Mouse (Mus musculus): Measurements from ENCODE around the gene Xrcc4. TPM values are rescaled to one million over a fixed set of nuclear protein-coding genes. Genes with fewer than 3 reads are reported as not detected.
A peak's percentile ranks its signal among the peaks of the same experiment; 100 is the strongest.

Gene Xrcc4
- polyA plus RNA-seq, 1 experiment from 2014 or later = 12.5 TPM

DNA sequence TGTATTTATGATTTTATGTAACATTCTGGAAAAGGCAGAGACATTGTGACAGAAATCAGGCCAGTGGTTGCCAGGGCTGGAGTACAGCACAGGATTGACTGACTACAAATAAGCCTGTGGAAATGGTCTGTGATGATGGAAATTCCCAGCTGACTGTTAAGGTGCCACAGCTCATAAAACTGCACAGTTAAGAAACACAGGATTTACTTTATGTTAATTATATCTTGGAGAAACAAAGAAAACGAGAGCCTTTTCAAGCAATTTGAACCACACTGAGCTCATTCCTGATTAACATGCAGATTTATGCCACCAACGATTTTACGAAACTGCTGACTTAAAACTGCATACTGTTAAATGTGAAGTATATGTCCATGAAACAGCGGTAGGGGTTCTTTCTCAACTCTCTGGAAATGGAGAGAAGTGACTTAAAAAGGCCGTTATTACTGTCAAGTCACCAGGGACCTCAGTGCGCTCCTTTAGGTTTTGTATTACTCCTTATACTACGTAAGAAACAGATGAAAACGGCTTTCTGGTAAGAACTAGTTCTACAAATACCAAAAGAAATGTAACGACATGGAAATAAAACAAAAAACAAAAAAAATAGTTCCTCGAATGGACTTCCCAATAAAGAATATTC lies 210.5 kb downstream of the Xrcc4 start:
- H3K36me3 ChIP-seq (ENCODE audit: control insufficient read depth, insufficient read depth, low read length) = no peaks in the 10 kb centered on the region
- H3K27me3 ChIP-seq (replicated peaks; ENCODE audit: control insufficient read depth, insufficient read depth, low read length) = no peaks in the 10 kb centered on the region
- ATAC-seq (peak; percentile 80), DNase-seq (ENCODE audit: low spot score) (peak; percentile 82)
- WGBS = 36% methylated on average over 10 of the region's 10 CpGs
- H3K4me3 ChIP-seq (ENCODE audit: low read depth, low read length) = no peak overlapping the region
- H3K9me3 ChIP-seq (replicated peaks; ENCODE audit: control insufficient read depth, low read length) = no peaks in the 10 kb centered on the region
- H3K4me1 ChIP-seq (ENCODE audit: control insufficient read depth, insufficient read depth, low read length) = peaks cover 19% of the 10 kb centered on the region
- H3K27ac ChIP-seq (ENCODE audit: low read depth, low read length) = peak overlapping the region; percentile 67
- H3K9ac ChIP-seq (ENCODE audit: low read length) = no peak overlapping the region
- peak overlapping the region; percentile 30 for H3K4me2 ChIP-seq (ENCODE audit: low read length)

DNA sequence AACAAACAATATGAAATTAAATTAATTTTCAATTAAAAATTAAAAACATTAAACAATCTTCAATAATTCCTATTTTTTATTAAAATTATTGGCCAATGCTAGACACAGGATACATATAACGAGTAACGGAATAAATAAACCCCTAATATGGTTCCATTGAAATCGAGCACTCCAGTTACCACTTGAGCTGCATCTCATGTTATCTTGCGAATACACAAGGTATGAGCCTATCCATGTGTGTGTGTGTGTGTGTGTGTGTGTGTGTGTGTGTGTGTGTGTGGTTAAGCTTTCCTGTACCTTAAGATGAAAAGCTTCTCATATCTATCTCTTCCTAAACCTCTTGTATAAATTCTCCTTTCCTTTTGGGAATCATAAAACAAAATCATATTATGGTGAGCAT lies 213.9 kb downstream of the Xrcc4 start:
- H3K4me2 ChIP-seq (ENCODE audit: low read length) = no peak overlapping the region
- H3K4me1 ChIP-seq (ENCODE audit: control insufficient read depth, insufficient read depth, low read length) = peaks cover 13% of the 10 kb centered on the region
- ATAC-seq = no peak
- H3K27ac ChIP-seq (ENCODE audit: low read depth, low read length) = no peak overlapping the region
- no peak overlapping the region for H3K4me3 ChIP-seq (ENCODE audit: low read depth, low read length)
- H3K36me3 ChIP-seq (ENCODE audit: control insufficient read depth, insufficient read depth, low read length) = no peaks in the 10 kb centered on the region
- no peaks in the 10 kb centered on the region for H3K9me3 ChIP-seq (replicated peaks; ENCODE audit: control insufficient read depth, low read length)
- H3K9ac ChIP-seq (ENCODE audit: low read length) = no peak overlapping the region
- no peaks in the 10 kb centered on the region for H3K27me3 ChIP-seq (replicated peaks; ENCODE audit: control insufficient read depth, insufficient read depth, low read length)
- DNase-seq (ENCODE audit: low spot score) = no peak
- 92% methylated on average over 4 of the region's 4 CpGs for WGBS

DNA sequence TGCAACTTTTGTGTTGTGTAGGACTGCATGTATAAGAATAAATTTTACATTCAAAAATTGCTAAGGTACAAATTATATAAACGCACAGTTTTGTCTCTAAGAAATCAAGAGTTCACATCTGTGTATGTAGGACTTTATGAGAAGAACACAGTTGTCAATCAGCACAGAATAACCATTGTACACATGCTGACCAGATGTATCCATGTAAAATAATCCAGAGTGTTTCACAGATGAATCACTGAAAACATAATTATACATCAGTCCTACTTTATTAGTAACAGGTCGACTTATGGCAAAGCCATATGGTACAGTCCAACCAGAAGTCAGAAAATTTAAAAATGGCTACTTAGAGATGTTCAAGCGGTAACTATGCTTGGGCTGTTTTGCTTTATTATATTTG lies 216.7 kb downstream of the Xrcc4 start:
- H3K4me3 ChIP-seq (ENCODE audit: low read depth, low read length) = no peak overlapping the region
- no peak for ATAC-seq
- no peaks in the 10 kb centered on the region for H3K4me1 ChIP-seq (ENCODE audit: control insufficient read depth, insufficient read depth, low read length)
- no peak overlapping the region for H3K9ac ChIP-seq (ENCODE audit: low read length)
- H3K36me3 ChIP-seq (ENCODE audit: control insufficient read depth, insufficient read depth, low read length) = no peaks in the 10 kb centered on the region
- no peak for DNase-seq (ENCODE audit: low spot score)
- no peaks in the 10 kb centered on the region for H3K27me3 ChIP-seq (replicated peaks; ENCODE audit: control insufficient read depth, insufficient read depth, low read length)
- WGBS = 86% methylated on average over 3 of the region's 3 CpGs
- no peak overlapping the region for H3K27ac ChIP-seq (ENCODE audit: low read depth, low read length)
- H3K9me3 ChIP-seq (replicated peaks; ENCODE audit: control insufficient read depth, low read length) = no peaks in the 10 kb centered on the region
- no peak overlapping the region for H3K4me2 ChIP-seq (ENCODE audit: low read length)

DNA sequence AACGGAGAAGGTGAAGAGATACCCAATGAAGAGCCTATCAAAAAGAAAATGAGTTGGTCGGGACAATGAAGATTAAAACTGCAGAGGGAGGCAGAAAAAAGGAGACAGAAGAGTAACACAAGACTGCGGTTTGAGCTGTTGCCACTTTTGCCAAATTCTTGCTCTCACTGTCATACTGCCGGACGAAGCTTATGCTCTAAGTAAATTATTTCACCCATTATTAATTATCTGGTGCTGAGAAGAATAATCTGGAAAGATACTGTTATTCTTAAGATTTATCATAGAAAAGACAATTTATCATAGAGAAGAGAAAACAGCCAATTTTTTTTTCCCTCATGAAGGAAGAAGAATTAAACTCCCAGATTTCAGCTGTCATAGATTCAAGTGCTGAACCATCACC lies 235.3 kb downstream of the Xrcc4 start:
- Histone ChIP-seq H3K9me3 (replicated peaks; ENCODE audit: control insufficient read depth, low read length) (no peaks in the 10 kb centered on the region), H3K4me3 (ENCODE audit: low read depth, low read length) (no peak overlapping the region), H3K9ac (ENCODE audit: low read length) (no peak overlapping the region), H3K36me3 (ENCODE audit: control insufficient read depth, insufficient read depth, low read length) (no peaks in the 10 kb centered on the region), H3K4me1 (ENCODE audit: control insufficient read depth, insufficient read depth, low read length) (no peaks in the 10 kb centered on the region), H3K4me2 (ENCODE audit: low read length) (no peak overlapping the region), H3K27ac (ENCODE audit: low read depth, low read length) (no peak overlapping the region), H3K27me3 (replicated peaks; ENCODE audit: control insufficient read depth, insufficient read depth, low read length) (no peaks in the 10 kb centered on the region)
- 92% methylated on average over 5 of the region's 5 CpGs for WGBS
- ATAC-seq = no peak
- DNase-seq (ENCODE audit: low spot score) = no peak

DNA sequence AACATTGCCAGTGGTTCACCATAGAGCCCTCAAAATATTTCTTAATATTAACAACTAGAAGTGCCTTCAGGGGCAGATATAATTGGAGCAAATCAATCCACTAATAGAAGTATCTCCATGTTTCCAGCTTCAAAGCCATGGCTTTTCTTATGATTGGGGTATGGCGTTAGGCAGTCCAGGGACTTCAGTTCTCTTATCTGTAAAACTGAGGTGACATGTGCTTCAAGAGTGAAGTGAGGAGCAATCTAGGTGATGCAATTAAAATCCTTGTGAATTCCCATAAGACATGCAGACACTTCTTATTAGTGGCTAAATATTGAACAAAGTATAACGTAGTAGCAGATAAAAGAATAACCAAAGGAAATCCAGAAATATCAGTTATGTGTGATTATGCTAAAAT lies 238.7 kb downstream of the Xrcc4 start:
- ATAC-seq = no peak
- Histone ChIP-seq H3K9me3 (replicated peaks; ENCODE audit: control insufficient read depth, low read length) (no peaks in the 10 kb centered on the region), H3K9ac (ENCODE audit: low read length) (no peak overlapping the region), H3K4me3 (ENCODE audit: low read depth, low read length) (no peak overlapping the region), H3K27me3 (replicated peaks; ENCODE audit: control insufficient read depth, insufficient read depth, low read length) (no peaks in the 10 kb centered on the region), H3K36me3 (ENCODE audit: control insufficient read depth, insufficient read depth, low read length) (no peaks in the 10 kb centered on the region), H3K4me1 (ENCODE audit: control insufficient read depth, insufficient read depth, low read length) (no peaks in the 10 kb centered on the region), H3K4me2 (ENCODE audit: low read length) (no peak overlapping the region), H3K27ac (ENCODE audit: low read depth, low read length) (no peak overlapping the region)
- no peak for DNase-seq (ENCODE audit: low spot score)
- 88% methylated on average over 2 of the region's 2 CpGs for WGBS

DNA sequence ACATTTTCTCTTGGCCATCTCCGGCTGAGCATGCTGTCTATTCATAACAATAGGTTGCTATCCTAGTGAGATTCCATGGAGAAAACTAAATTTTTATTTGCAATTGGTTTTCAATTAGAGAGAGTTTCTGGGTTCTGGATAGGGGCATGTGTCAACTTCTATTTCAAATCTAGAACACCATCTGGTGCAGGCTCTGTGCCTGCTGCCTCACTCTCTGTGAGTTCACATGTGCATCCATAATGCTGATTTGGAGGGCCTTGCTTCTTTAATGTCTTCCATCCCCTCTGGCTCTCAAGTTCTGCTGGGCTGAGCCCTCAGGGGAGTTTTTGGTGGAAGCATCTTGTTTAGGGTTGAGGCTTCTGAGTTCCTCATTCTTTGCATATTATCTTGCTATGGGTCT lies 239.5 kb downstream of the Xrcc4 start:
- H3K4me3 ChIP-seq (ENCODE audit: low read depth, low read length) = no peak overlapping the region
- no peak overlapping the region for H3K27ac ChIP-seq (ENCODE audit: low read depth, low read length)
- H3K9ac ChIP-seq (ENCODE audit: low read length) = no peak overlapping the region
- H3K9me3 ChIP-seq (replicated peaks; ENCODE audit: control insufficient read depth, low read length) = no peaks in the 10 kb centered on the region
- ATAC-seq (no peak), DNase-seq (ENCODE audit: low spot score) (no peak)
- WGBS = 94% methylated on average over 1 of the region's 1 CpGs
- no peaks in the 10 kb centered on the region for H3K36me3 ChIP-seq (ENCODE audit: control insufficient read depth, insufficient read depth, low read length)
- H3K27me3 ChIP-seq (replicated peaks; ENCODE audit: control insufficient read depth, insufficient read depth, low read length) = no peaks in the 10 kb centered on the region
- no peaks in the 10 kb centered on the region for H3K4me1 ChIP-seq (ENCODE audit: control insufficient read depth, insufficient read depth, low read length)
- no peak overlapping the region for H3K4me2 ChIP-seq (ENCODE audit: low read length)

DNA sequence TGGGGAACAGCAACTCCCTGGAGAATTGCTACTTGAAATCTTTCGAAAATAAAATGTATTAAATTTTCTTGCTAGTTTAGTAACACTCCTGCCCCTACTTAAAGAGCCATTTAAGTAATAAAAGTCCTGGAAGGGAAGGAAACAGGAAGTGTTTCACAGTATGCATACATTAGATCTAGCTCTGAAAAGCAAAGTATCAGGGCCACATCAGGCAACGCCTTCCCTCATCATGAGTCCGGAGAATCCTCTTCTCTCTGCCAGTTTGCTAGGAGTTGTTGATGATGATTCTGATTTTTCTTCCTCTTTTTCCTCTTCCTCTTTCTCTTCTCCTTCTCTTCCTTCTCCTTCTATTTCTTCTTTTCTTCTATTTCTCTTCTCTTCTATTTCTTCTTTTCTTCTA lies 250.8 kb downstream of the Xrcc4 start:
- no peaks in the 10 kb centered on the region for H3K36me3 ChIP-seq (ENCODE audit: control insufficient read depth, insufficient read depth, low read length)
- no peak overlapping the region for H3K4me2 ChIP-seq (ENCODE audit: low read length)
- 96% methylated on average over 3 of the region's 3 CpGs for WGBS
- no peak overlapping the region for H3K4me3 ChIP-seq (ENCODE audit: low read depth, low read length)
- H3K27me3 ChIP-seq (replicated peaks; ENCODE audit: control insufficient read depth, insufficient read depth, low read length) = no peaks in the 10 kb centered on the region
- no peak for ATAC-seq
- DNase-seq (ENCODE audit: low spot score) = no peak
- H3K27ac ChIP-seq (ENCODE audit: low read depth, low read length) = no peak overlapping the region
- no peaks in the 10 kb centered on the region for H3K9me3 ChIP-seq (replicated peaks; ENCODE audit: control insufficient read depth, low read length)
- no peaks in the 10 kb centered on the region for H3K4me1 ChIP-seq (ENCODE audit: control insufficient read depth, insufficient read depth, low read length)
- no peak overlapping the region for H3K9ac ChIP-seq (ENCODE audit: low read length)

DNA sequence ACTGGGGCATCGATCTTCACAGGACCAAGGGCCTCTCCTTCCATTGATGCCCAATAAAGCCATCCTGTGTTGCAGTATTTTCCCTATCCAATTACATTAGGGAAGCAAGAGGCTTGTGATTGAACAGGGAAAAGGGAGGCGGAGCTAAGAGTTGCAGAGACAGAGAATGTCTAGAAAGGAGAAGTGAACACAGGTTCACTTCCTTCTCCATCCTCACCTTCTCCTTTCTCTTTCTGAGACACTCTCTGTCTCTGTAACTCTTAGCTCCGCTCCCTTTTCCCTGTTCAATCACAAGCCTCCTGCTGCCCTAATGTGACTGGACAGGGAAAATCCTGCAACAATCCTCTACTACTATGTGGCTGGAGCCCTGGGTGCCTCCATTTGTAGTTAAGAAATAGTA lies 254.9 kb downstream of the Xrcc4 start:
- WGBS = 71% methylated on average over 3 of the region's 3 CpGs
- no peaks in the 10 kb centered on the region for H3K9me3 ChIP-seq (replicated peaks; ENCODE audit: control insufficient read depth, low read length)
- H3K9ac ChIP-seq (ENCODE audit: low read length) = no peak overlapping the region
- ATAC-seq (no peak), DNase-seq (ENCODE audit: low spot score) (no peak)
- H3K4me3 ChIP-seq (ENCODE audit: low read depth, low read length) = no peak overlapping the region
- no peak overlapping the region for H3K27ac ChIP-seq (ENCODE audit: low read depth, low read length)
- no peaks in the 10 kb centered on the region for H3K27me3 ChIP-seq (replicated peaks; ENCODE audit: control insufficient read depth, insufficient read depth, low read length)
- no peak overlapping the region for H3K4me2 ChIP-seq (ENCODE audit: low read length)
- no peaks in the 10 kb centered on the region for H3K36me3 ChIP-seq (ENCODE audit: control insufficient read depth, insufficient read depth, low read length)
- H3K4me1 ChIP-seq (ENCODE audit: control insufficient read depth, insufficient read depth, low read length) = no peaks in the 10 kb centered on the region

DNA sequence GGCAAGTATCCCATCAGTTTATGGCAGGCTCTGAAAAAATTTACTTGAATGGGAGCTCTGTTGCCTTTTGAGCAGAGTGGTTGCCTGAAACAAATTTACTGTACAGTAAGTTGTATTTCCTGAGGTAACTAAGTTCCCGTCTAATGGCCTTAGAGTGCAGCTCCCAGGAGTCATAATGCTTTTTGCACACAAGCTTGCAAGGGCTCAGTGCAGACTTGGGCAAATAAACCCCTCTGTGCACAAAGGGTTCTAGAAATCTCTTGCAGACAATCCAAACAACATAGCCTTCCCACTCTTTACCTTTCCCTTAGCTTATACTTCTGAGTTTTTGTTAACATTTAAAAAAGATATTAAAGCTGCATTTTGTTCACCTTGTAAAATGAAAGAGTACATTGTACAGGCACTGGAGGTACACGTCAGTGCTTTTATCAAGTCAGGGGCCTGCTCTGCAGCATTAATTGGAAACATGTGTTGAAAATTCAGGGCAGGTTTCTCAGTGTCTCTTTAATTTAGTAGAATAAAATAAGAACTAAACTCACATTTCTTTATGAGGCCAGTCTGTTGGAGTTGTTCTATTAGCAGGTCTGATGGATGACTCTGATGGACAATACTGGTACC lies 256.2 kb downstream of the Xrcc4 start:
- no peaks in the 10 kb centered on the region for H3K27me3 ChIP-seq (replicated peaks; ENCODE audit: control insufficient read depth, insufficient read depth, low read length)
- H3K27ac ChIP-seq (ENCODE audit: low read depth, low read length) = no peak overlapping the region
- no peak for ATAC-seq
- no peak overlapping the region for H3K4me2 ChIP-seq (ENCODE audit: low read length)
- H3K4me3 ChIP-seq (ENCODE audit: low read depth, low read length) = no peak overlapping the region
- no peak overlapping the region for H3K9ac ChIP-seq (ENCODE audit: low read length)
- WGBS = 72% methylated on average over 2 of the region's 2 CpGs
- no peaks in the 10 kb centered on the region for H3K36me3 ChIP-seq (ENCODE audit: control insufficient read depth, insufficient read depth, low read length)
- DNase-seq (ENCODE audit: low spot score) = no peak
- no peaks in the 10 kb centered on the region for H3K9me3 ChIP-seq (replicated peaks; ENCODE audit: control insufficient read depth, low read length)
- no peaks in the 10 kb centered on the region for H3K4me1 ChIP-seq (ENCODE audit: control insufficient read depth, insufficient read depth, low read length)

Measured in forebrain, embryonic 14.5 days (tissue).